Mouse (Mus musculus) forebrain, embryonic 10.5 days (tissue): ENCODE results near the gene Cemip2. TPM values are rescaled to one million over a fixed set of nuclear protein-coding genes. Genes with fewer than 3 reads are reported as not detected.

Experiments
- DNase-seq: peaks from one replicate; pipeline ENCODE4 v3.0.0-alpha.2; 2017; ENCODE audit warnings: low spot score; ENCODE audit errors: extremely low spot score
- H3K27ac ChIP-seq: fragments of 300-500 bp; sonication (generic); 2 replicates; pipeline ENCODE4 v1.5.1; 2016; ENCODE audit warnings: mild to moderate bottlenecking
- H3K27me3 ChIP-seq: fragments of 300-500 bp; sonication (generic); 2 replicates; pipeline ENCODE4 v1.6.1; 2016; ENCODE audit warnings: mild to moderate bottlenecking; ENCODE audit not compliant: poor library complexity, severe bottlenecking
- H3K36me3 ChIP-seq: fragments of 300-500 bp; sonication (generic); replicated peaks from 2 replicates; pipeline ENCODE4 v1.6.1; 2016; ENCODE audit warnings: mild to moderate bottlenecking, moderate library complexity
- H3K4me1 ChIP-seq: fragments of 300-500 bp; sonication (generic); 2 replicates; pipeline ENCODE4 v1.6.1; 2016
- H3K4me3 ChIP-seq: fragments of 300-500 bp; sonication (generic); 2 replicates; pipeline ENCODE4 v1.5.1; 2016; ENCODE audit warnings: mild to moderate bottlenecking, moderate library complexity
- H3K9me3 ChIP-seq: fragments of 300-500 bp; sonication (generic); 2 replicates; pipeline ENCODE4 v1.6.1; 2016; ENCODE audit warnings: mild to moderate bottlenecking, moderate library complexity
- WGBS: fragments of 180-500 bp; shearing (Covaris S2); methylation state at CpG from one replicate; pipeline ENCODE4 v1.1.7; 2016; 5-methylcytosine and 5-hydroxymethylcytosine counted together
- polyA plus RNA-seq: library from polyadenylated mRNA; unstranded; fragments of >200 nt; fragmentation: Nextera tagmentation; extraction: Ambion mirVana; gene quantifications from 2 replicates; pipeline ENCODE4 v1.2.1, GENCODE M21; 2016

The Cemip2 gene
- polyA plus RNA-seq, 1 experiment from 2014 or later: 58.7 TPM

DNA sequence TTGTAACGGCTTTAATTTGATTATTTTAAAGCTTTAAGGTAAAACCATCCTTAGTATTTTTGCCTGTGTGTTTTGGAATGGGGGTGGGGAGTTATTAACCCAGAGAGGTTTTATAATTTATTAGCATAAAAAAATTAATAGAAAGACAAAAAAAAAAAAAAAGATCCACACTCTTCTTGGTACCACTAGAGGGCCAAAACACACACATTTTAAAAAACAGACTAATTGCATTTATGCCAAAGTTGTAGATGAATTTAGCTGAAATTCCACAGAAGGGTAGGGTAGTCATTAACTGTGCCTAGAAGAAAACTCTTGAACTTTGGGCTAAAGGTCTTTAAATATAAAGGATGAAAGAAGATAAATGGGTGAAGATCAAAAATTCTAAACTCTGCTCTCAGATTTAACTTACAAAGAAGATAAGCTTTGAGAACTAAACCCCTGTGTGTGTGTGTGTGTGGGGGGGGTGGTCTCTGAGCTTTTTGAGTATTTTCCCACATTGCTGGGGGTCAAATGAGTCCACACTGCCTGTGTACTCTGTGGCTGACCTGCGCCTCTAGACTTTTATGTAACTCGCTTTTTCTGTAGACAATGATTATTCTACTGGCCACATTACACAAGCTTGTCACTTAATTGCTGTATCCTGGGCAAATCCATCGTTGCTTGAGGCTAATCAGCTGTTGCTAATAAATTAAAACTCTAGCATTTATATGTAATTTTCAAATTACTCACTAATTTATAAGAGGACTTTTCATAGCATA is 47.2 kb downstream of the Cemip2 start:
- WGBS: 90% methylated on average over 4 of the region's 4 CpGs
- Histone ChIP-seq H3K4me3 (no peak overlapping the region), H3K36me3 (peaks cover 95% of the 10 kb centered on the region), H3K4me1 (no peaks in the 10 kb centered on the region), H3K9me3 (no peaks in the 10 kb centered on the region), H3K27ac (no peak overlapping the region), H3K27me3 (no peaks in the 10 kb centered on the region)
- DNase-seq: no peak

DNA sequence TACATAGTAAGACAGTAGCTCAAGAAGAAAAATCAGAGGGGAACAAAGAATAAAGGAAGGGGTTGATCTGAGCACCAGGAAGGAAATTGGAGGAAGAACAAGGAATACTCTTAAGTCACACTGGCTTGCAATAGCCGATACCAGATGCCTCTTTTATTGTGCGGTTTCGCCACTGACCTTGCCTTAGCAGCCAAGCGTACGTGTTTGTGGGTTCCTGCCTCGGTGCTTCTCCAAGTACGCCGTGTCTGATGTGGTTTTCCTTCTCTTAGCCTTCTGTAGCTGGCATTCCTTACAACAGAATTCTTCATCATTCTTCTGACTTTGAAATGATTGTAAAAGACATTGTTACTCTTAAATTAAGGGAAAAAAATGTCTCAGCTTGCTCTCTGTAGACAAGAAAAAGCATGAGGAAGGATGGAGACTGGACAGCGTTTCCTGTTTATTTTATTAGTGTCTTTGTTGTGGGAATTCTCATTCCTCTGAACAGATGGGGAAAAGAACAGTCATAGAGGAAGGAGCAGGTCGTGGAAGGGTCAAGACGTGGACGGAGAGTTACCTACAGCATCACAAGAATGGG is 55.4 kb downstream of the Cemip2 start:
- Histone ChIP-seq H3K27ac (no peak overlapping the region), H3K9me3 (peaks cover 10% of the 10 kb centered on the region; the same call in 1 of the 2 replicates), H3K4me3 (no peak overlapping the region), H3K27me3 (no peaks in the 10 kb centered on the region), H3K36me3 (peaks cover 96% of the 10 kb centered on the region), H3K4me1 (no peaks in the 10 kb centered on the region)
- WGBS: 89% methylated on average over 12 of the region's 12 CpGs
- DNase-seq: no peak

DNA sequence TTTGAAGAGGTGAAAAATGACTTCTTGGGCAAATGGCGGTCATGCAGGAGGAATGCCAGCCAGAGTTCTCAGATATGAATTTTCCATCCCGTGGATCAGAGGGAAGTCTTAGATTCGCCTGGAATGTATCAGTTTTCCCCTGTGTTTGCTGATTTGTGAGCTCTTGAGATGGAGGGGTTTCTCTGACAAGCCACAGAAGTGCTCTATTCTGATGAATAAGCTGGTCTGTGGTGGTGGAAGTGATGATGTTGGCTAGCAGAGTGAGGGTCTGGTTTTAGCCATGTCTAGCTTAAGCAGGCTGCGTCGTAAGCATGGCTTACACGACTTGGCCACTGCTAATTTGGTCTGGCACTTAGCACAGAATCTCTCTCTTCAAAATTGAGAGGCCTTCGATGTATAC is 56.8 kb downstream of the Cemip2 start:
- Histone ChIP-seq H3K4me3 (no peak overlapping the region), H3K9me3 (peaks cover 10% of the 10 kb centered on the region; the same call in 1 of the 2 replicates), H3K27me3 (no peaks in the 10 kb centered on the region), H3K27ac (no peak overlapping the region), H3K4me1 (no peaks in the 10 kb centered on the region), H3K36me3 (peaks cover 96% of the 10 kb centered on the region)
- WGBS: 95% methylated on average over 7 of the region's 7 CpGs
- no peak for DNase-seq

DNA sequence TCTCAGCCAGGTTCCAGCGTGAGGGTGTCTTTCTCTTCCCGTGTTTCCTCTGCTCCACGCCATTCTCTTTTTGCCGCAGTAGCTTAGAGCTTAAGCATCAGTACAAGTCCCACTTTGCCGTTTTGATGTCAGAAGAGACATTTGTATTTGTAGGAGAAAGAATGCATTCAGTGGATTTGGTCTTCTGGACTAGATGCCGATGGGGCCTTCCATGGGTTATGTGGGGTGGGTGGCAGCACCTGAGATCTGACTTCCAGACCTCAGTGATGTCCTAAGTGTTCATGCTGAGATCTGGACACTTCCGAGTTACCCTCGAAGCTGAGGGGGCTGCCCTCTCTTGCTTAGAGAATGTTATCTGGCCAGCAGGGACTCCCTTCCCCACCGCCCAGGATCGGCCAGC is 72.6 kb downstream of the Cemip2 start:
- Histone ChIP-seq H3K27ac (no peak overlapping the region), H3K9me3 (peaks cover 2% of the 10 kb centered on the region; the same call in 1 of the 2 replicates), H3K27me3 (no peaks in the 10 kb centered on the region), H3K4me3 (no peak overlapping the region), H3K36me3 (peaks cover 98% of the 10 kb centered on the region), H3K4me1 (no peaks in the 10 kb centered on the region)
- 92% methylated on average over 10 of the region's 10 CpGs for WGBS
- no peak for DNase-seq

DNA sequence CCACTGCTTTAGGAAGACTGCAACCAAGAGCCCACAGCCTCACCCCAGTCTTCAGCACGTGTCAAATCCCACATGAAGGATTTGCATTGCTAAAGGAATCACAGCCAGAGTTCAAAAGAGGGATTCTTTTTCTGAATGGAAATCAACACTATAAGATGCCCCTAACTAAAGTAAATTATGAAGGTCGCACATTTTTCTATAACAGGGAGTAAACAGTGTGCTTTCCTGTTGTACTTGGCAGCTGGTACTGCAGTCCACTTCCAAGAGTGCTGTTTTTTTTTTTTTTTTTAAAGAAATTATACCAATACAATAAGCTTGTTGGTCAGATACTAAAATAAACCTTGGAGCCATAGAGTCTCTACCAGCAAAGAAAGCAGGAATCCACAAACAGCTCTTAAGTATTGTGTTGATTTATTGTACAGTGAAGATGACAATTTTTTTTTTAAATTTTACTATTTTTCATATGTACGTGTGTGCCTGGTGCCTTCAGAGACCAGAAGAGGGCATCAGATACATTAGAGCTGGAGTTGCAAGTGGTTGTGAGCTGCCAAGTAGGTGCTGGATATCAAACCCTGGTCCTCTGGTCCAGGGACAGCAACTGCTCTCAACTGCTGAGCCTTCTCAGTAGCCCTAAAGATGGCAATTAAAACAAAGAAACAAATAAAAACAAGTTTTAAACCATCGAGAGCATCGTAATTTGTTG is 76.5 kb downstream of the Cemip2 start:
- no peaks in the 10 kb centered on the region for H3K4me1 ChIP-seq
- H3K36me3 ChIP-seq: peaks cover 94% of the 10 kb centered on the region
- H3K9me3 ChIP-seq: peaks cover 2% of the 10 kb centered on the region; the same call in 1 of the 2 replicates
- DNase-seq: no peak
- H3K27ac ChIP-seq: no peak overlapping the region
- 95% methylated on average over 5 of the region's 5 CpGs for WGBS
- H3K27me3 ChIP-seq: no peaks in the 10 kb centered on the region
- no peak overlapping the region for H3K4me3 ChIP-seq

DNA sequence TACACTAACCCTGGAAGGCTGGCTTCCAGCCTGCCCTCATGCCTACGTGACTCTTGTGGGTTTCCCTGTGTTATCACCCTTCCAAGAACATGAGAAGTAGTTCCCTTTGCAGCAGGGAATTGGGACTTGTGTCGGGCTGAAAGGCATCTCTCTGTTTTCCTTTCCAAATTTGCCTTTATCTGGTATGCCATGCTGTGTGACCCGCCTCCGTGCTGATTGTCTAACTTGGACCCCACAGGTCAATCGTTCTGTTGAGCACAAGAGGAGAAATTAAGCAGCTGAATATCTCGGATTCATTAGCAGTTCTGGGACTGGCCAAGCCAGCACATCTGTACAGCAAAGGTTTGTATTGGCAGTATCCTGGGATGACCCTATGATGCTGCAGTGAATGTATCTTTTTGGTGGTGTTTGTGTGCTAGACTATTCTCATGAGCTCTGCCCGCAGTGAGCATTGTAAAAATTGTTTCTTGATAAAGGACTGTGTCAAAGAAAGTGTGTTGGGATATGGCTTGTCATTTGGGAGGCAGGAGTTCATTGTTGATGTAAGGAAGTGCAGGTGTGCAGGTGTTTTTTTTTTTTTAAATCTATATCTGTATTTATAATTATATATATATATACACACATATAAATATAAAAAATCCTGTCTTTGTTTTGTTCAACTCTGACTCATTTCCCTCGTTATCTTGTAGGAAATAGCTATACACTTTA is 77.4 kb downstream of the Cemip2 start:
- Histone ChIP-seq H3K4me1 (no peaks in the 10 kb centered on the region), H3K36me3 (peaks cover 93% of the 10 kb centered on the region), H3K9me3 (peaks cover 2% of the 10 kb centered on the region; the same call in 1 of the 2 replicates), H3K27ac (no peak overlapping the region), H3K27me3 (no peaks in the 10 kb centered on the region), H3K4me3 (no peak overlapping the region)
- WGBS: 90% methylated on average over 8 of the region's 8 CpGs
- no peak for DNase-seq

DNA sequence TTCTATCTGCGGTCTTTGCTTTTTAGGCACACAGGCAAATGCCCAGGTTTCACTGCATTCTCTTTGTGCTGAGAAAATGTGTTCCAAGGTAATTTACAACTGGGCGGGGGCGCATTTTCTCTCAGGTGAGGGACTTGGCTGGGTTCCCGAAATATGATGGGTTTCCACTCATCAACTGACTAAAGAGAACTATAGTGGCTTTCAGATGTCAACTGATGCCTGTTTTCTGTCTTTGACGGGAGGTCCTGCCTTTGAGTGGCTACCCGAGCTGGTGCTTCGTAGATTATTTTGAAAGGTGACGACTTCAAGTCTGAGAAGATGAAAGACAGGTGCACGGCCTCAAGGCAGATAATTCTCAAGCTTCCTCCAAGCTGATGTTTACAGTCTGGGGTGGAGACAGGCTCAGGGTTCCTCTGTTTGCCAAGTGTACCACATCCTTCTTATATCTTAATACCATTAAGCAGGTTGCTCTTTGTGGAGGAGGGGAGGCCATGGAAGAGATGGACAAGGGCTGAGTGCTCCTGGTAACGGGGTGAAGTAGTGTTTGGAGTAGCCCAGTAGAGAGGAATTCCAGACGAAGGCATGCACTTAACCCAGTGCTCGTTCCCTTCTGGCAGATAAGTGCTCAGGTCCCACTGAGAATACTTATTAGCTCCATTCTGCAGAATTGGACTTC is 80.8 kb downstream of the Cemip2 start:
- Histone ChIP-seq H3K9me3 (peaks cover 2% of the 10 kb centered on the region; the same call in 1 of the 2 replicates), H3K27ac (no peak overlapping the region), H3K4me1 (no peaks in the 10 kb centered on the region), H3K36me3 (peaks cover 67% of the 10 kb centered on the region), H3K4me3 (no peak overlapping the region), H3K27me3 (no peaks in the 10 kb centered on the region)
- DNase-seq: no peak
- 89% methylated on average over 12 of the region's 12 CpGs for WGBS

DNA sequence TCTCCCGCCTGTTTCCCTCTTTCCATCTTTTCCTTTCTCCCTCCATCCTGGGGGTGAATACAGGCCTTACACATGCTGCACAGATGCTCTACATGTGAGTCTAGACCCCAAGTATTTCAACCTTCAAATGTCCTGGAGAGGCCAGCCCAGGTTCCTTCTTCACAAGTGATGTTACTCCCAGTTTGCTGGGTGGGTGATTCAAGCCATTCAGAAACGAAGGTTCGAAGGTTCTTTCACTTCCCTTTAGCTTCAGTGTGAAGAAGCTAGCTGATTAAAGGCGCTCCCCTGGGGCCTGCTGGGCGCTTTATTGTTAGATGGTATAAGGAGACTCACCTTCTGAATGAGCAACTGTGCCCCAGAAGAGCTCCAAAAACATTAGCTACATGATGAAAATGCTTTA is 82.0 kb downstream of the Cemip2 start:
- 77% methylated on average over 5 of the region's 5 CpGs for WGBS
- no peaks in the 10 kb centered on the region for H3K27me3 ChIP-seq

DNA sequence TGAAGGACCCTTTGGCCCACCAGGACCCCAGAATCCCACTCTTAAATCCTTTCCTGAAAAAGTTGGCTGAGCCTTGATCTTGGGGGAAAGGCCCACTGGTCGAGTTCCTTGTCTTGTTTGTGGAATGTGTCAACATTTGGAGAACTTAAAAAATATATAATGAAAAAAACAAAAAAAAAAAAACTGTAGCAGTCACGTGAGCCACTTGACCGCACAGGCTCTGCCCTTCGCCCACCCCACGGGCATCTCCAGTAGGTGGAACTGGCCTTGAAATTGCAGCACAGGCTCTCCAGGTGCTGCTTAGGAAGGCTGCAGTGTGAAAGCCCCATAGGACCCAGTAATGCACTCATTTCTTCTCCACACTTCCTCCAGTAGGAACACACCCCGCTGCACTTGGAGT is 82.8 kb downstream of the Cemip2 start:
- no peak overlapping the region for H3K4me3 ChIP-seq
- DNase-seq: no peak
- H3K36me3 ChIP-seq: peaks cover 50% of the 10 kb centered on the region
- H3K27ac ChIP-seq: no peak overlapping the region
- 0 out of 2 replicates have a peak, but pooled peaks cover 2% of the 10 kb centered on the region for H3K4me1 ChIP-seq
- no peaks in the 10 kb centered on the region for H3K27me3 ChIP-seq
- no peaks in the 10 kb centered on the region for H3K9me3 ChIP-seq
- 91% methylated on average over 6 of the region's 6 CpGs for WGBS

More for the DNA sequence above, 82.0 kb downstream of the Cemip2 start:
- Histone ChIP-seq H3K27ac (no peak overlapping the region), H3K4me3 (no peak overlapping the region), H3K9me3 (no peaks in the 10 kb centered on the region), H3K4me1 (no peaks in the 10 kb centered on the region), H3K36me3 (peaks cover 56% of the 10 kb centered on the region)
- DNase-seq: no peak

DNA sequence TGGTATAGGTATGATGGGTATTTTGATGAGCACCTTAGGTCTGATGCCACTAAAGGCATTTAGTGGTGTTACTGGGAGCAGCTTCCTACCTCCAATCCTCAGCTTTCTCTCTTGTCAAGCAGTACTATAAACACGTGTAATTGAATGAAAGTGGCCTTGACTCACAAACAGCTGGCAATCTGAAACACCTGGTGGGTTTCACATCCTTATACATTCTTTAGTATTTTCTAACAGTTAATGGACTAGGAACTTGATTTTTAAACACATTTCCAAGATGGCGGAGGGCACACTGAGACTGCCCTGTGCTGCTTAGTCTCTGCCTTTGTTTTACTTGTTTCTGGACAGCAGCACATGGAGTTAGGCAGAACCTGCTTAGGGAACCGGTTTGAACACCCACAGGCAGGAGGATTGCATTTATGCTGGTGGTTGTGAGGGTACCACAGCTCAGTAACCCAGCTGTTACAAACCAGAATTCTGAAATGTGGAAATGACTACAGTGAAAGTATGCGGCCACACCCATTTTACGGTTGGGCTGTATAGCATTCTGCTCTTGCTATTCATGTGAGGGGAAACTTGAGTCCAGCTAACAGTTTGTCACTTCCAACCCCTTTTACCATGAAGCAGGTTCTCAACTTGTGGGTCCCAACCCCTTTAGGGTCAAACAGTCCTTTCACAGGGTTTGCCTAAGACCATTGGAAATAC is 84.3 kb downstream of the Cemip2 start:
- no peak for DNase-seq
- 90% methylated on average over 5 of the region's 5 CpGs for WGBS
- no peak overlapping the region for H3K4me3 ChIP-seq
- H3K36me3 ChIP-seq: peaks cover 34% of the 10 kb centered on the region
- peaks cover 5% of the 10 kb centered on the region; the same call in 1 of the 2 replicates for H3K4me1 ChIP-seq
- no peaks in the 10 kb centered on the region for H3K9me3 ChIP-seq
- no peak overlapping the region for H3K27ac ChIP-seq
- H3K27me3 ChIP-seq: no peaks in the 10 kb centered on the region

DNA sequence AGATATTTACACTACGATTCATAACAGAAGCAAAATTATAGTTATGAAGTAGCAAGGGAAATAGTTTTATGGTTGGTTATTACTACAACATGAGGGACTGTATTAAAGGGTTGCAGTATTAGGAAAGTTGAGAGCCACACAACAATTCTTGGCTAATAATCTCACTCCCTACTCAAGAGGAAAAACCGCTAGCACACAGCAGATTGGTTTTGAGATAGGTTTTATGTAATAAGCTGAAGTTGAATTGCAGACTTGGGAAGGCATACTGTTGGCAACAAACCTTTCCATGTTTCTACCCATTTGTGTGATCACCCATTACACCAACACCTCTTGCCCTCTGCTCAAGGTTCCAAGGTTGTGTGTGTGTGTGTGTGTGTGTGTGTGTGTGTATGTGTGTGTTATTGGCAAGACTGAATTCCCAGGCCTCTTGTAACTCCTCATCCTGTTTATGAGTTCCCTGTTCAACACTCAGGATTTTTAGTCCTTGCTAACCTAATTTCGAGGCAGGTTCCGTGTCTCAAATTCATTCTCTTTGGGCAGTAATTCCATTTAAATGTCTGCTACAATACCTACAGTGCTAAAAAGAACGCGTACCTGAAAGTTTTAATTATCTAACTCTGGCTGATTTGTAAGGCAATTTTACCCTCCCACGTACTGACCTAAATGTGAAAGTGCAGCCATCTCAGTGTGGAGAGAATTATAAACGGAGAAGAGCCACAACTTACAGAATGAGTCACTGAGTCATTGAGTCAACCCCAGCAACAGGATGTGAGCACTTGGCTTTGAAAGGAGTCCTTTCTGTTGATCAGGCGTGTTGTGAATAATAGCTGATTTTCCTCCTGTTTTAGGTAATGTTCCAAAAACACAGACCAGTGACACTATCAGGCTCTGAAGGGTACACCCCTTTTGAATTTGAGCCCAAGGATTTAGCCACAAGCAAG is 85.1 kb downstream of the Cemip2 start:
- Histone ChIP-seq H3K4me3 (no peak overlapping the region), H3K27me3 (no peaks in the 10 kb centered on the region), H3K27ac (no peak overlapping the region), H3K9me3 (no peaks in the 10 kb centered on the region), H3K4me1 (peaks cover 5% of the 10 kb centered on the region; the same call in 1 of the 2 replicates), H3K36me3 (peaks cover 27% of the 10 kb centered on the region)
- WGBS: 91% methylated on average over 9 of the region's 9 CpGs
- DNase-seq: no peak
